In genomic region chr19:55902573-55903385, GRCm38 (mm10) we compare ENCODE assay signal across 23 mouse cellular contexts.
DNase-seq lines count a peak whose midpoint lies in the region; ATAC-seq and TF ChIP-seq lines count a peak whose summit lies in the region.
"Had no signal": no experiment of that assay in that cellular context is flagged by ENCODE, and none has a peak within 500 bp of the region (broad histone marks: within the 10 kb centered on the region; RNA-seq: fewer than 3 reads in every experiment).

No protein-coding gene starts in this region.

- H3K9me3 ChIP-seq in forebrain, embryonic 13.5 days (replicated peaks): no peaks in the 10 kb centered on the region
- H3K9me3 ChIP-seq in midbrain, embryonic 11.5 days (ENCODE audit: control insufficient read depth, low read length): no peaks in the 10 kb centered on the region
- no peaks in the 10 kb centered on the region for H3K9me3 ChIP-seq in midbrain, postnatal 0 days (ENCODE audit: low read length)
- H3K9me3 ChIP-seq in neural tube, embryonic 15.5 days (replicated peaks): no peaks in the 10 kb centered on the region
- H3K9me3 ChIP-seq: embryonic facial prominence, embryonic 12.5 days; hindbrain, embryonic 15.5 days had no signal

- no peak overlapping the region; the same call in 1 of the 2 replicates for H3K9ac ChIP-seq in forebrain, embryonic 13.5 days
- peak overlapping the region; percentile 26; the same call in 1 of the 2 replicates for H3K9ac ChIP-seq in midbrain, embryonic 11.5 days (ENCODE audit: low read length)
- peak overlapping the region; percentile 33 for H3K9ac ChIP-seq in midbrain, postnatal 0 days (replicated peaks; ENCODE audit: low read length, poor library complexity, severe bottlenecking)
- no peak overlapping the region for H3K9ac ChIP-seq in neural tube, embryonic 15.5 days (replicated peaks)
- H3K9ac ChIP-seq: embryonic facial prominence, embryonic 12.5 days; hindbrain, embryonic 15.5 days had no signal

- H3K36me3 ChIP-seq in forebrain, embryonic 13.5 days (ENCODE audit: poor library complexity, severe bottlenecking): no peaks in the 10 kb centered on the region
- no peaks in the 10 kb centered on the region for H3K36me3 ChIP-seq in midbrain, embryonic 11.5 days (ENCODE audit: control insufficient read depth, insufficient read depth, low read length)
- no peaks in the 10 kb centered on the region for H3K36me3 ChIP-seq in midbrain, postnatal 0 days (ENCODE audit: insufficient read depth, low read length)
- H3K36me3 ChIP-seq in neural tube, embryonic 15.5 days: no peaks in the 10 kb centered on the region
- H3K36me3 ChIP-seq: embryonic facial prominence, embryonic 12.5 days; hindbrain, embryonic 15.5 days had no signal

- 36% methylated on average over 12 of the region's 12 CpGs for WGBS in forebrain, embryonic 13.5 days
- WGBS in midbrain, embryonic 11.5 days: 41% methylated on average over 12 of the region's 12 CpGs
- 55% methylated on average over 12 of the region's 12 CpGs for WGBS in midbrain, postnatal 0 days
- WGBS in neural tube, embryonic 15.5 days: 35% methylated on average over 12 of the region's 12 CpGs

- peaks cover 97% of the 10 kb centered on the region for H3K27me3 ChIP-seq in forebrain, embryonic 13.5 days
- H3K27me3 ChIP-seq in midbrain, embryonic 11.5 days (ENCODE audit: control insufficient read depth, insufficient read depth, low read length): no peaks in the 10 kb centered on the region; the same call in 1 of the 2 replicates
- 0 out of 2 replicates have a peak, but pooled peaks cover 4% of the 10 kb centered on the region for H3K27me3 ChIP-seq in midbrain, postnatal 0 days (ENCODE audit: insufficient read depth, low read length)
- H3K27me3 ChIP-seq in neural tube, embryonic 15.5 days (replicated peaks): peaks cover 30% of the 10 kb centered on the region
- H3K27me3 ChIP-seq: embryonic facial prominence, embryonic 12.5 days had no signal

- H3K4me3 ChIP-seq in forebrain, embryonic 13.5 days: no peak overlapping the region
- peak overlapping the region; percentile 42; the same call in 1 of the 2 replicates for H3K4me3 ChIP-seq in midbrain, embryonic 11.5 days (ENCODE audit: low read depth, low read length)
- H3K4me3 ChIP-seq in midbrain, postnatal 0 days (ENCODE audit: low read depth, low read length): peak overlapping the region; percentile 12; the same call in 1 of the 2 replicates
- no peak overlapping the region for H3K4me3 ChIP-seq in neural tube, embryonic 15.5 days (replicated peaks)
- H3K4me3 ChIP-seq: embryonic facial prominence, embryonic 12.5 days; hindbrain, embryonic 15.5 days had no signal

- H3K4me2 ChIP-seq in forebrain, embryonic 13.5 days: peak overlapping the region; percentile 38
- H3K4me2 ChIP-seq in midbrain, embryonic 11.5 days: peak overlapping the region; percentile 51
- H3K4me2 ChIP-seq in midbrain, postnatal 0 days (ENCODE audit: low read depth, low read length, poor library complexity, severe bottlenecking): peak overlapping the region; percentile 60
- no peak overlapping the region for H3K4me2 ChIP-seq in neural tube, embryonic 15.5 days
- H3K4me2 ChIP-seq: embryonic facial prominence, embryonic 12.5 days; hindbrain, embryonic 15.5 days had no signal

- ATAC-seq in forebrain, embryonic 13.5 days: no peak
- ATAC-seq in midbrain, embryonic 11.5 days (ENCODE audit: low FRiP score): 0 out of 2 replicates have a peak, but pooled peaks have one; percentile 19
- ATAC-seq in midbrain, postnatal 0 days (ENCODE audit: low FRiP score): no peak
- ATAC-seq in neural tube, embryonic 15.5 days (ENCODE audit: low FRiP score): no peak
- ATAC-seq: activated CD4-positive, CD25-positive, alpha-beta regulatory T cell, adult 4 months had no signal

- TF ChIP-seq CTCF in midbrain, postnatal 0 days (IDR thresholded peaks at IDR 0.05): no peak

- 0 out of 2 replicates have a peak overlapping the region, but pooled peaks have one; percentile 8 for H3K27ac ChIP-seq in forebrain, embryonic 13.5 days
- no peak overlapping the region for H3K27ac ChIP-seq in midbrain, embryonic 11.5 days (ENCODE audit: low read depth, low read length)
- H3K27ac ChIP-seq in midbrain, postnatal 0 days (ENCODE audit: low read depth, low read length): peak overlapping the region; percentile 66
- no peak overlapping the region for H3K27ac ChIP-seq in neural tube, embryonic 15.5 days (replicated peaks)
- H3K27ac ChIP-seq: embryonic facial prominence, embryonic 12.5 days; hindbrain, embryonic 15.5 days; macrophage; stomach, postnatal 0 days had no signal

- DNase-seq in heart, adult 11 months: peak; percentile 79
- DNase-seq in heart, postnatal 4 days: no peak
- DNase-seq in midbrain, embryonic 11.5 days (ENCODE audit: low spot score, missing footprints): peak; percentile 89
- no peak for DNase-seq in midbrain, postnatal 0 days (ENCODE audit: low spot score)
- no peak for DNase-seq in kidney, postnatal 14 days
- no peak for DNase-seq in layer of hippocampus, adult 11-12 months (ENCODE audit: low spot score)
- DNase-seq: adrenal gland, postnatal 10 days; B cell, adult 2 months; cerebellum, adult 2 months; cerebellum, postnatal 36 days; gastrocnemius, postnatal 36 days; kidney, adult 2 months; kidney, postnatal 25 days; liver; thymus, adult 2 months; thymus, postnatal 4 days had no signal

- peaks cover 37% of the 10 kb centered on the region for H3K4me1 ChIP-seq in forebrain, embryonic 13.5 days
- peaks cover 30% of the 10 kb centered on the region for H3K4me1 ChIP-seq in midbrain, embryonic 11.5 days (ENCODE audit: control insufficient read depth, insufficient read depth, low read length)
- H3K4me1 ChIP-seq in midbrain, postnatal 0 days (ENCODE audit: insufficient read depth, low read length): no peaks in the 10 kb centered on the region
- no peaks in the 10 kb centered on the region for H3K4me1 ChIP-seq in neural tube, embryonic 15.5 days
- H3K4me1 ChIP-seq: hindbrain, embryonic 15.5 days had no signal

Comparison
In these comparisons a context has a peak if more than half of its experiments do, and no peak if none do; other contexts are left out.
1. DNase-seq: peak in heart, adult 11 months (single experiment) and midbrain, embryonic 11.5 days (single experiment); none in heart, postnatal 4 days (single experiment), midbrain, postnatal 0 days (single experiment), kidney, postnatal 14 days (single experiment) and layer of hippocampus, adult 11-12 months (single experiment).
2. H3K27ac ChIP-seq: peak in forebrain, embryonic 13.5 days (single experiment) and midbrain, postnatal 0 days (single experiment); none in midbrain, embryonic 11.5 days (single experiment) and neural tube, embryonic 15.5 days (single experiment).
3. H3K4me3 ChIP-seq: peak in midbrain, embryonic 11.5 days (single experiment) and midbrain, postnatal 0 days (single experiment); none in forebrain, embryonic 13.5 days (single experiment) and neural tube, embryonic 15.5 days (single experiment).
4. H3K9ac ChIP-seq: peak in midbrain, embryonic 11.5 days (single experiment) and midbrain, postnatal 0 days (single experiment); none in forebrain, embryonic 13.5 days (single experiment) and neural tube, embryonic 15.5 days (single experiment).